Mouse (Mus musculus) liver, embryonic 14.5 days (tissue): ENCODE measurements around the gene Hspa1a. TPM values are rescaled to one million over a fixed set of nuclear protein-coding genes. Genes with fewer than 3 reads are reported as not detected.
"Not testable (repeated sequence)": the region's sequence is repeated elsewhere in the genome, so short reads cannot be mapped to it uniquely, and the experiment has no call there.

Experiments
- ATAC-seq: fragments of 200-750 bp; cut with Nextera tagmentation; 2 replicates; pipeline ENCODE4 v1.8.0; 2017; ENCODE audit warnings: moderate number of reproducible peaks, mild to moderate bottlenecking, moderate library complexity; ENCODE audit not compliant: insufficient read depth
- DNase-seq, 3 experiments: peaks; one replicate each; pipeline ENCODE4 v3.0.0-alpha.2; 2012 to 2013; ENCODE audit warnings: low read depth in 3 of 3, low spot score in 3 of 3
- H3K27ac ChIP-seq: fragments of 300-500 bp; sonication (generic); 2 replicates; pipeline ENCODE4 v1.5.1; 2014; ENCODE audit warnings: moderate library complexity, mild to moderate bottlenecking, control low read depth, inconsistent platforms
- H3K27me3 ChIP-seq: fragments of 300-500 bp; sonication (generic); 2 replicates; pipeline ENCODE4 v1.6.1; 2014; ENCODE audit warnings: mild to moderate bottlenecking, low read length, moderate library complexity; ENCODE audit not compliant: control insufficient read depth, insufficient read depth
- H3K36me3 ChIP-seq: fragments of 300-500 bp; sonication (generic); replicated peaks from 2 replicates; pipeline ENCODE4 v1.6.1; 2014; ENCODE audit warnings: low read depth; ENCODE audit not compliant: control insufficient read depth, insufficient read depth
- H3K4me1 ChIP-seq, 2 experiments: fragments of 200-500 bp in 1 of 2; fragments of 300-500 bp in 1 of 2; sonication (generic) in 1 of 2; replicated peaks; 2 replicates each; pipeline ENCODE4 v1.6.1; 2012 to 2014; ENCODE audit warnings: antibody characterized with exemption in 1 of 2, inconsistent platforms in 1 of 2, low read length in 1 of 2; ENCODE audit not compliant: control insufficient read depth in 2 of 2, insufficient read depth in 2 of 2
- H3K4me2 ChIP-seq: fragments of 300-500 bp; sonication (generic); 2 replicates; pipeline ENCODE4 v1.6.1; 2014; ENCODE audit warnings: low read depth, mild to moderate bottlenecking, control low read depth, moderate library complexity
- H3K4me3 ChIP-seq, 2 experiments: fragments of 200-500 bp in 1 of 2; fragments of 300-500 bp in 1 of 2; sonication (generic) in 1 of 2; 2 replicates each; pipeline ENCODE4 v1.5.1; 2012 to 2014; ENCODE audit warnings: low read depth in 2 of 2, low read length in 2 of 2, mild to moderate bottlenecking in 2 of 2, control low read depth in 1 of 2, inconsistent platforms in 1 of 2, moderate library complexity in 1 of 2; ENCODE audit not compliant: insufficient read depth in 1 of 2
- H3K9ac ChIP-seq: fragments of 300-500 bp; sonication (generic); replicated peaks from 2 replicates; pipeline ENCODE4 v1.6.1; 2014; ENCODE audit warnings: mild to moderate bottlenecking, control low read depth, moderate library complexity
- H3K9me3 ChIP-seq: fragments of 300-500 bp; sonication (generic); 2 replicates; pipeline ENCODE4 v1.6.1; 2016; ENCODE audit warnings: low read length, mixed read lengths; ENCODE audit not compliant: control insufficient read depth
- CTCF ChIP-seq: IDR thresholded peaks from 2 replicates; pipeline ENCODE4 v1.5.1; 2016; ENCODE audit warnings: antibody characterized with exemption, low read depth, control low read depth
- EP300 ChIP-seq: IDR thresholded peaks from 2 replicates; pipeline ENCODE4 v1.6.1; 2016; ENCODE audit warnings: antibody characterized with exemption, low read depth
- WGBS: fragments of 180-500 bp; shearing (Covaris S2); extraction: QIAGEN DNeasy Blood & Tissue Kit; methylation state at CpG from one replicate; pipeline ENCODE4 v1.1.7; 2014; ENCODE audit not compliant: insufficient replicate concordance; 5-methylcytosine and 5-hydroxymethylcytosine counted together
- polyA plus RNA-seq, 2 experiments: library from polyadenylated mRNA; depleted of rRNA in 1 of 2; stranded (reverse) in 1 of 2; unstranded in 1 of 2; fragments of >200 nt; fragmentation: Nextera tagmentation in 1 of 2; extraction: Ambion mirVana in 1 of 2; gene quantifications; 2 replicates each; pipeline versions ENCODE4 v1.2.1 to v1.2.3; 2012 to 2014

The Hspa1a gene
- polyA plus RNA-seq, 2 experiments, result 0.41 to 0.90 TPM

DNA sequence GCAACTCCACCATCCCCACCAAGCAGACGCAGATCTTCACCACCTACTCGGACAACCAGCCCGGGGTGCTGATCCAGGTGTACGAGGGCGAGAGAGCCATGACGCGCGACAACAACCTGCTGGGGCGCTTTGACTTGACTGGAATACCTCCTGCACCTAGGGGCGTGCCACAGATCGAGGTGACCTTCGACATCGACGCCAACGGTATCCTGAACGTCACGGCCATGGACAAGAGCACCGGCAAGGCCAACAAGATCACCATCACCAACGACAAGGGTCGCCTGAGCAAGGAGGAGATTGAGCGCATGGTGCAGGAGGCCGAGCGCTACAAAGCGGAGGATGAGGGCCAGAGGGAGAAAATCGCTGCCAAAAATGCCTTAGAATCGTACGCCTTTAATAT lies 6.3 kb upstream of the Hspa1a start:
- DNase-seq (no peak), ATAC-seq (no peak)
- Histone ChIP-seq H3K27me3 (no peaks in the 10 kb centered on the region; the same call in 1 of the 2 replicates), H3K4me1 (peaks cover 2 to 11% of the 10 kb centered on the region in 2 experiments; a peak in 3 of 4 replicates), H3K36me3 (no peaks in the 10 kb centered on the region), H3K9me3 (no peaks in the 10 kb centered on the region), H3K9ac (no peak overlapping the region), H3K27ac (no peak overlapping the region), H3K4me2 (no peak overlapping the region), H3K4me3 (no peak overlapping the region)
- whole genome bisulfite sequencing, result 84% methylated on average over 27 of the region's 27 CpGs
- TF ChIP-seq CTCF (no peak), EP300 (no peak)

DNA sequence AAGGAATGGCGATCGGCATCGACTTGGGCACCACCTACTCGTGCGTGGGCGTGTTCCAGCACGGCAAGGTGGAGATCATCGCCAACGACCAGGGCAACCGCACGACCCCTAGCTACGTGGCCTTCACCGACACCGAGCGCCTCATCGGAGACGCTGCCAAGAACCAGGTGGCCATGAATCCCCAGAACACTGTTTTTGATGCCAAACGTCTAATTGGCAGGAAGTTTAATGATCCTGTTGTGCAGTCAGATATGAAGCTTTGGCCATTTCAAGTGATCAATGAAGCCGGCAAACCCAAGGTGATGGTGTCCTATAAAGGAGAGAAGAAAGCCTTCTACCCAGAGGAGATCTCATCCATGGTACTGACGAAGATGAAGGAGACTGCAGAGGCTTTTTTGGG lies 5.0 kb upstream of the Hspa1a start:
- DNase-seq, result no peak
- H3K27ac ChIP-seq, result no peak overlapping the region
- TF ChIP-seq CTCF, result no peak
- TF ChIP-seq EP300, result no peak
- no peak overlapping the region for H3K4me2 ChIP-seq
- H3K36me3 ChIP-seq, result no peaks in the 10 kb centered on the region
- H3K4me1 ChIP-seq, result peaks cover 2 to 11% of the 10 kb centered on the region in 2 experiments
- peaks cover 7% of the 10 kb centered on the region for H3K27me3 ChIP-seq
- ATAC-seq, result no peak
- H3K9me3 ChIP-seq, result no peaks in the 10 kb centered on the region
- 83% methylated on average over 20 of the region's 20 CpGs for WGBS
- H3K9ac ChIP-seq, result no peak overlapping the region
- no peak overlapping the region for H3K4me3 ChIP-seq

DNA sequence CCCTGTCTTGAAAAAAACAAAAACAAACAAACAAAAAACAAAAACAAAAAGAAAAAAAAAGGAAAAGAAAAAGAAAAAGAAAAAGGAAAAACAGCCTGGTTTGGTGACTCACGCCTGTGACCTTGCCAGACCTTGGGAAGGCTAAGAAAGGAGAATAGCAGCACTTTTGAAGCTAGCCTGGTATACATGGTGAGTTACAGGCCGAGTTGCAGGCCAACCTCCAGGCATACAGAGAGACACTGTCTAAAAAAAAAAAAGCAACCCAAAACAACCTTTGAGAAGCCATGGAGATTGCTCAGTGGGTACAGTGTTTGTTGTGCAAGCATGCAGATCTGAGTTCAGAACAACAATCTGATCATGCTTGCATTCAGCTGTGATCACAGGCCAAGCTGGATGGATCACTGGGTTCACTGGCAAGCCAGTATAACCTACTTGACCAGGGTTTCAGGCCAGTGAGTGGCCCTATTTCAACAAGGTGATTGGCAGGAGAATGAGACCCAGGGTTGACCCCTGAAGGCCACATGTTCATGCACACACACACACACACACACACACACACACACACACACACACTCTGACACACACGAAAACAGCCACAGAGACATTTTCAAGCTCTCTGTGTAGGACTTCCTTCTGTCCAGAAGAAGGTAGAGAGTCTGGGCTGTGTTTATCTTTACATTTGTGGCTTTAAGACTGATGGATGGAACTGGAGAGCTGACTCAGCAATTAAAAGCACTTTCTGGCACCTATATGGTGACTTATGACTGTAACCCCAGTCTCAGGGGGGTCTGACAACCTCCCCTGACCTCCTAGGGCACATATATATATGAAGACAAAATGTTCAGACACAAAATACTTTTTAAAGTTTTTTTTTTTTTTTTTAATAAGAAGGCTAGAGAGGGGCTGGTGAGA lies 3.9 kb upstream of the Hspa1a start:
- Histone ChIP-seq H3K4me1 (peaks cover 2 to 9% of the 10 kb centered on the region in 2 experiments), H3K9ac (no peak overlapping the region), H3K36me3 (no peaks in the 10 kb centered on the region), H3K27me3 (peaks cover 7% of the 10 kb centered on the region), H3K4me2 (no peak overlapping the region), H3K4me3 (no peak overlapping the region), H3K9me3 (no peaks in the 10 kb centered on the region), H3K27ac (no peak overlapping the region)
- TF ChIP-seq EP300 (no peak), CTCF (no peak)
- ATAC-seq (no peak), DNase-seq (no peak)
- 59% methylated on average over 3 of the region's 3 CpGs for WGBS

GRCm38 (mm10) chr17:34971694-34972068 lies 275 bp downstream of the Hspa1a start:
- not testable (repeated sequence) for H3K9me3 ChIP-seq, H3K9ac ChIP-seq, H3K27ac ChIP-seq, H3K36me3 ChIP-seq, DNase-seq, H3K4me1 ChIP-seq
- WGBS, result 1% methylated on average over 21 of the region's 43 CpGs
- Histone ChIP-seq H3K4me2 (peak overlapping the region; percentile 72; the same call in 1 of the 2 replicates), H3K27me3 (peaks cover 26% of the 10 kb centered on the region), H3K4me3 (peak overlapping the region in 1 of 2 experiments; percentile 25; a peak in 1 of 4 replicates)
- peak; percentile 39; the same call in 1 of the 2 replicates for ATAC-seq

- peaks cover 26% of the 10 kb centered on the region for H3K27me3 ChIP-seq
- not testable (repeated sequence) for H3K4me3 ChIP-seq, H3K4me2 ChIP-seq
Observed at GRCm38 (mm10) chr17:34970850-34971249, 1.1 kb downstream of the Hspa1a start.

GRCm38 (mm10) chr17:34969822-34970221 lies 2.1 kb downstream of the Hspa1a start, which contains the start of gene Gm20481:
Gene Gm20481 (plus strand): TSS chr17:34969912.
- not testable (repeated sequence) for H3K4me2 ChIP-seq, H3K4me3 ChIP-seq, DNase-seq, H3K36me3 ChIP-seq, ATAC-seq, H3K9me3 ChIP-seq, H3K27ac ChIP-seq, H3K4me1 ChIP-seq, H3K9ac ChIP-seq
- peaks cover 26% of the 10 kb centered on the region for H3K27me3 ChIP-seq
- WGBS, result 49% methylated on average over 7 of the region's 11 CpGs

More at GRCm38 (mm10) chr17:34970850-34971249, 1.1 kb downstream of the Hspa1a start:
- not testable (repeated sequence) for DNase-seq, H3K27ac ChIP-seq, H3K36me3 ChIP-seq, H3K9ac ChIP-seq, H3K4me1 ChIP-seq, H3K9me3 ChIP-seq, ATAC-seq
- WGBS, result 33% methylated on average over 24 of the region's 37 CpGs
